Mouse (Mus musculus): ENCODE data around the gene Rfx4. TPM values are rescaled to one million over a fixed set of nuclear protein-coding genes. Genes with fewer than 3 reads are reported as not detected.
A peak's percentile ranks its signal among the peaks of the same experiment; 100 is the strongest.

The Rfx4 gene
- total and polyA plus RNA-seq, 2 experiments from 2014 or later = 10.2 to 15.0 TPM

DNA sequence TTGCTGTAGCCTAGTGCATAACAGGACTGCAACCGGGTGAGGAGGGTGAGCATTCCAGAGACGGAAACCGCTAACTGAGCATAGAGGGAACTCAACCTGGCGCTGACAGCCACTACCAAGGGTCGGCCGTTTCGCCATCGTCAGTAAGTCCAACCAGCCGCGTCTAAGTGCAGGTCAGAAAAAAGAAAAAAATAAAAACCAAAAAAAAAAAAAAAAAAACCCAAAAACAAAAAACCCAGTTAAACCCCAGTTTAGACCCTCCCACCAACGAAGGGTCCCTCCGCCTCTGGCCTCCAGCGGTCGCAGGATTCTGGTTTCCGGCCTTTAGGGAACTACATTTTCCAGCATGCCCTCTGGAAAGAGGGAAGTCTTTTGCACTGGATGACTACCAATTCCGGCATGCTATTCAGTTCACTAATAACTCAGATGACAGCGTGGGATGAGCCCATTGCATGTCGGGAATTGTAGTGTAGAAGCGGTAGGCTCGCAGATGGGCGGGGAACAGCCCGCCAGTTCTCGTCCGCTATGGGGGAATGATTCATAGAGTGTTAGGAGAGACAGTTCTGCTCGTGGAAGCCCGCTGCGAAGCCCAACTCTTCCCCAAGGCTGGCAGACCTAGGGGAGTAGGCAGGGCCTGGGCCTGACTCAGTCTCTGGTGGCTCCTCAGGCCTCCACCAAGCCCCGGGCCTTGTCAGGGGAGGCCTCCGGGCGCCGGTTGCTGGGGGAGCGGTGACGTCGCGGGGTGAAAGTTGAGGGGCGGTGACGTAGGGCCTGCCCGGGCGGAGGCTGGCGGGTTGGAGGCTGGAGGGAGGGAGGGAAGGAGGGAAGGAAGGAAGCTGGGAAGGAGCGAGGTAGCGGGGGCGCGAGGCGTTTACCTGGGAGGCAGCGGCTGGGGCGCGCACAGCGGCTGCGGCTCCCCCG lies 161.2 kb downstream of the Rfx4 start, which contains the start of gene Ric8b:
Ric8b (plus strand) TSS at position 807 of the 921 bp plus-strand sequence.
- Histone ChIP-seq H3K4me1 (ENCODE audit: insufficient read depth, low read length) (0 out of 2 replicates have a peak, but pooled peaks cover 5% of the 10 kb centered on the region), H3K9me3 (ENCODE audit: low read length) (no peaks in the 10 kb centered on the region), H3K4me2 (ENCODE audit: low read depth, low read length, poor library complexity, severe bottlenecking) (peak within 1 kb of the TSS; percentile 56), H3K9ac (replicated peaks; ENCODE audit: low read length, poor library complexity, severe bottlenecking) (peak within 1 kb of the TSS; percentile 92), H3K27me3 (ENCODE audit: insufficient read depth, low read length) (no peaks in the 10 kb centered on the region), H3K36me3 (ENCODE audit: insufficient read depth, low read length) (no peaks in the 10 kb centered on the region), H3K27ac (ENCODE audit: low read depth, low read length) (peak within 1 kb of the TSS; percentile 97), H3K4me3 (ENCODE audit: low read depth, low read length) (peak within 1 kb of the TSS; percentile 73)
- peak; percentile 100 for DNase-seq (ENCODE audit: low spot score)
- WGBS = under 1% methylated on average over 48 of the region's 51 CpGs
- TF ChIP-seq CTCF (IDR thresholded peaks at IDR 0.05) = no peak
- ATAC-seq (ENCODE audit: low FRiP score) = peak; percentile 98

DNA sequence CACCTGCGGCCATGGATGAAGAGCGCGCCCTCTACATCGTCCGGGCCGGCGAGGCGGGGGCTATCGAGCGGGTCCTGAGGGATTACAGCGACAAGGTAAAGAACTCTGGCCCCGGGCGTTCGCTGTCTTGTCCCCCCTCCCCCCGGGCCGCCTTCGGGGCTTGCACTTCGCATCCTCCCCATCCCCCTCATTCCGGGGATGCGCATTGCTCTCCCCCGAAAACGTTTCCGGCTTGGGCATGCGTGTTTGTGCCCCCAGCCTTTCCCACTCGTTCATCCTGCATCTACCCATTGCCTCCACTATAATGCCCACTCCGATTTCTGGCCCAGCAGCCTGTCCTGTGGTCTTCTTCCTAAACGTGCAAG lies 161.9 kb downstream of the Rfx4 start:
- under 1% methylated on average over 18 of the region's 27 CpGs for WGBS
- peak overlapping the region; percentile 56 for H3K4me2 ChIP-seq (ENCODE audit: low read depth, low read length, poor library complexity, severe bottlenecking)
- ATAC-seq (ENCODE audit: low FRiP score) (peak; percentile 55), DNase-seq (ENCODE audit: low spot score) (peak; percentile 51)
- no peaks in the 10 kb centered on the region for H3K36me3 ChIP-seq (ENCODE audit: insufficient read depth, low read length)
- peak overlapping the region; percentile 97 for H3K27ac ChIP-seq (ENCODE audit: low read depth, low read length)
- 0 out of 2 replicates have a peak, but pooled peaks cover 5% of the 10 kb centered on the region for H3K4me1 ChIP-seq (ENCODE audit: insufficient read depth, low read length)
- TF ChIP-seq CTCF (IDR thresholded peaks at IDR 0.05) = peak; percentile 12
- peak overlapping the region; percentile 92 for H3K9ac ChIP-seq (replicated peaks; ENCODE audit: low read length, poor library complexity, severe bottlenecking)
- H3K9me3 ChIP-seq (ENCODE audit: low read length) = no peaks in the 10 kb centered on the region
- H3K4me3 ChIP-seq (ENCODE audit: low read depth, low read length) = peak overlapping the region; percentile 73
- no peaks in the 10 kb centered on the region for H3K27me3 ChIP-seq (ENCODE audit: insufficient read depth, low read length)

DNA sequence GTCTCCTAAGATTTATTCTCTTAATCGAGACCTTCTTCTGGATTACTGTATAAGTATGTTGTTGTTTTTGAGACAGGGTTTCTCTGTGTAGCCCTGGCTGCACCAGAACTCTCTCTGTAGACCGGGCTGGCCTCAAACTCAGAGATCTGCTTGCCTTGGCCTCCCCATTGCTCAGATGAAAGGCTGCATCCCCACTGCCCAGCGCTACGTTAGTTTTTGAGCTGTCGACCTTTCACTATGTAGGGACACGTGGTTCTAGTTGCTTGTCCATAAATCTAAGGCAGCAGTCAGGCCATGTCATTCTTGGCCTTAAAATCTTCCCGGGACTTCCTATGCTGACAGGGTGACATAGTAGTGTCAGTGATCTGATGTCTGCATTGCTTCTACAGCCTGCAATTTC lies 170.5 kb downstream of the Rfx4 start:
- peaks cover 5% of the 10 kb centered on the region; the same call in 1 of the 2 replicates for H3K36me3 ChIP-seq (ENCODE audit: insufficient read depth, low read length)
- H3K27ac ChIP-seq (ENCODE audit: low read depth, low read length) = no peak overlapping the region
- H3K27me3 ChIP-seq (ENCODE audit: insufficient read depth, low read length) = no peaks in the 10 kb centered on the region
- DNase-seq (ENCODE audit: low spot score) (no peak), ATAC-seq (ENCODE audit: low FRiP score) (no peak)
- no peak overlapping the region for H3K4me3 ChIP-seq (ENCODE audit: low read depth, low read length)
- H3K4me1 ChIP-seq (ENCODE audit: insufficient read depth, low read length) = no peaks in the 10 kb centered on the region
- 88% methylated on average over 7 of the region's 7 CpGs for WGBS
- TF ChIP-seq CTCF (IDR thresholded peaks at IDR 0.05) = no peak
- no peak overlapping the region for H3K4me2 ChIP-seq (ENCODE audit: low read depth, low read length, poor library complexity, severe bottlenecking)
- H3K9ac ChIP-seq (replicated peaks; ENCODE audit: low read length, poor library complexity, severe bottlenecking) = no peak overlapping the region
- no peaks in the 10 kb centered on the region for H3K9me3 ChIP-seq (ENCODE audit: low read length)

DNA sequence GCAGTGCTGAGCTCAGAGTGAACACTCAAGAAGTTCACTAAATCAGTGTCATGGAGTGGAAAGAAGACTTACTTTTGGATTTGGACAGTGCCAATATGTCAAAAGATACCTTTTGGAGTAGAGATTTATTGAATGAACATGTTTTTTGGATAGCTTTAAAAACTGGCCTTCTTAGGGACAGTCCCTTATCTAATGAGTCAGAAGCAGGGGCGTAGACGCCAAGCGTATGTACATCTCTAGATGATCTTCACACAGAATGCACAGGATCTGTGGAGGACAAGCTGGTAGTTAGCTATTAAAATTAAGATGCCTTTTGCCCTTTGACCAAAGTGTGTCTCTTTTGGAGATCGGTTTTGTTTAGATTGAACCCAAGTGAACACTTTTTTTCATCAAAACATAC lies 171.0 kb downstream of the Rfx4 start:
- H3K4me3 ChIP-seq (ENCODE audit: low read depth, low read length) = no peak overlapping the region
- H3K4me1 ChIP-seq (ENCODE audit: insufficient read depth, low read length) = no peaks in the 10 kb centered on the region
- no peak overlapping the region for H3K4me2 ChIP-seq (ENCODE audit: low read depth, low read length, poor library complexity, severe bottlenecking)
- no peak for ATAC-seq (ENCODE audit: low FRiP score)
- 97% methylated on average over 4 of the region's 4 CpGs for WGBS
- no peak for TF ChIP-seq CTCF (IDR thresholded peaks at IDR 0.05)
- no peaks in the 10 kb centered on the region for H3K9me3 ChIP-seq (ENCODE audit: low read length)
- H3K27me3 ChIP-seq (ENCODE audit: insufficient read depth, low read length) = no peaks in the 10 kb centered on the region
- no peak overlapping the region for H3K9ac ChIP-seq (replicated peaks; ENCODE audit: low read length, poor library complexity, severe bottlenecking)
- no peak overlapping the region for H3K27ac ChIP-seq (ENCODE audit: low read depth, low read length)
- H3K36me3 ChIP-seq (ENCODE audit: insufficient read depth, low read length) = peaks cover 5% of the 10 kb centered on the region; the same call in 1 of the 2 replicates
- no peak for DNase-seq (ENCODE audit: low spot score)

DNA sequence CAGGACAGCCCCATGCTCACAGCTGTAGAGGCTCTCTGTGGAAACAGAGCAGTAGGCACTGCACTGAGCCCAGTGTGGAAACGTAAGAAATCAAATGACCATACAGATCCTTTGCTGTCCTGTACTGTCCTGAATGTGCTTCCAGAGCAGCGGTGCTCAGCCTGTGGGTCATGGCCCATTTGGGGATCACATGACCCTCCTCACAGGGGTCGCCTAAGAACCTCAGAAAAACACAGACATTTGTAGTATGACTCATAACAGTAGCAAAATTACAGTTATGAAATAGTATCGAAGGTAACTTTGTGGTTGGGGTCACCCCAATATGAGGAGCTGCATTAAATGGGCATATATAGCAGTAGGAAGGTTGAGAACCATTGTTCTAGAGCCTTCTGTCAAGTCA lies 172.6 kb downstream of the Rfx4 start:
- H3K4me1 ChIP-seq (ENCODE audit: insufficient read depth, low read length) = no peaks in the 10 kb centered on the region
- no peak for DNase-seq (ENCODE audit: low spot score)
- peaks cover 5% of the 10 kb centered on the region; the same call in 1 of the 2 replicates for H3K36me3 ChIP-seq (ENCODE audit: insufficient read depth, low read length)
- H3K9me3 ChIP-seq (ENCODE audit: low read length) = no peaks in the 10 kb centered on the region
- no peak overlapping the region for H3K4me3 ChIP-seq (ENCODE audit: low read depth, low read length)
- no peak for TF ChIP-seq CTCF (IDR thresholded peaks at IDR 0.05)
- no peak overlapping the region for H3K27ac ChIP-seq (ENCODE audit: low read depth, low read length)
- no peaks in the 10 kb centered on the region for H3K27me3 ChIP-seq (ENCODE audit: insufficient read depth, low read length)
- ATAC-seq (ENCODE audit: low FRiP score) = no peak
- no peak overlapping the region for H3K9ac ChIP-seq (replicated peaks; ENCODE audit: low read length, poor library complexity, severe bottlenecking)
- whole genome bisulfite sequencing = 90% methylated on average over 4 of the region's 4 CpGs
- H3K4me2 ChIP-seq (ENCODE audit: low read depth, low read length, poor library complexity, severe bottlenecking) = no peak overlapping the region

DNA sequence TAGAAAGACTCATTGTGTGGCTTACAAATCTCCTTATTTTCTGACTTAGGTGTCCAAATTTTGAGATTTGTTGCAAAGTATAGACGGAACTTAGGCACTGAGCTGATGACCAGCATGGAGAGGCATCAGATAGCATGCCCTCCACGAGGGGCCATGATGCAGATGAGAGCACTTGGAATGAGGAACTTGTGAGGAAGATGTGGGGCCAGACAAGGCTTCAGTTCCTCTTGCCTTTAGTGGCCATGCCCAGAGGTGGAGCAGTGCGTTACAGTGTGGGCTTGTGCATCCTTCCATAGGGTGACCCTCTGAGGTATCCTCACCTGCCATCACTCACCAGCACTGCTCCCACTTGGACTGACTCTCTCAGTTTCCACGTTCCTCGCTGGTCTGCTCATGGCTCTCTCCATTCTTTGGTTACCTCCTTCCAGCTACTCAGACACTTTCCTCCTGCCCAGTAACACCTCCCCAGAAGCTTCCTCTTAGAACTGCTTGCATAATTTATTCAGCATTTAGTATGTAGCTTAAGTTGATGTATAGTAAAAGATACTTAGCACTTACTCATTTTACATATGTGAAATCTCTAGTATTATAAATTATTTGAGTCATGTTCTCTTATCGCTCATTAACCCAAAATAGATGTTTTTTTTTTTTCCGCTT lies 179.8 kb downstream of the Rfx4 start:
- Histone ChIP-seq H3K4me1 (ENCODE audit: insufficient read depth, low read length) (no peaks in the 10 kb centered on the region), H3K9me3 (ENCODE audit: low read length) (no peaks in the 10 kb centered on the region), H3K9ac (replicated peaks; ENCODE audit: low read length, poor library complexity, severe bottlenecking) (no peak overlapping the region), H3K27me3 (ENCODE audit: insufficient read depth, low read length) (no peaks in the 10 kb centered on the region), H3K4me2 (ENCODE audit: low read depth, low read length, poor library complexity, severe bottlenecking) (no peak overlapping the region), H3K36me3 (ENCODE audit: insufficient read depth, low read length) (peaks cover 11% of the 10 kb centered on the region), H3K27ac (ENCODE audit: low read depth, low read length) (no peak overlapping the region), H3K4me3 (ENCODE audit: low read depth, low read length) (no peak overlapping the region)
- WGBS = 88% methylated on average over 7 of the region's 7 CpGs
- no peak for ATAC-seq (ENCODE audit: low FRiP score)
- no peak for TF ChIP-seq CTCF (IDR thresholded peaks at IDR 0.05)
- no peak for DNase-seq (ENCODE audit: low spot score)

Data from midbrain, postnatal 0 days (tissue).